Mouse (Mus musculus) stomach, postnatal 0 days (tissue): ENCODE data around the gene Wnt7a.

ENCODE experiments used
- CTCF ChIP-seq: IDR thresholded peaks from 2 replicates; pipeline ENCODE4 v1.5.1; 2016; ENCODE audit warnings: antibody characterized with exemption, low read depth, mild to moderate bottlenecking, moderate library complexity
- EP300 ChIP-seq: optimal IDR thresholded peaks from 2 replicates; pipeline ENCODE3; 2016; ENCODE audit warnings: antibody characterized with exemption

- TF ChIP-seq EP300 = no peak
- TF ChIP-seq CTCF = no peak
Observed at GRCm38 (mm10) chr6:91379871-91380270, 31.3 kb downstream of the Wnt7a start.
